In the genomic region with DNA sequence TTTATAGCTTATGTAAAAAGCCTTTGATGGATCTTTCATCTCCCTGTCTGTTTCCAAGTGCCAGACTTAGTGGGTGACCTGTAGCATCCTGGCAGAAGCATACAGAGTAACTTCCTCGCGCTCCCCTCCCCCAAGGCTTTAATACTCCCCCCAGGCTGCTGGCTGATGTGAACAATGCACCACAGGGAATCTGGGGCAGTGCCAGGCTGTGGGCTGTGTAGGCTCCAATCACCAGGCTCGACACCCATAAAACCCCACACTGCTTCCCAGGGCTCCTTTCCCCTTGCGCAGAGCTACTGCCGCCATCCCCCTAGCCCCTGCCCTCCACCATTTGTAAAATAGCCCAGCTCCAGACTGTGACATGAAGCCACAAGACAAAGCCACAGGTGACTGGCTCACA, we compare ENCODE assay signal across 10 mouse cellular contexts. TPM values are rescaled to one million over a fixed set of nuclear protein-coding genes. Genes with fewer than 3 reads are reported as not detected.
DNase-seq lines count a peak whose midpoint lies in the region; ATAC-seq lines count a peak whose summit lies in the region.
"Had no signal": no experiment of that assay in that cellular context is flagged by ENCODE, and none has a peak within 500 bp of the region (broad histone marks: within the 10 kb centered on the region; RNA-seq: fewer than 3 reads in every experiment).

No protein-coding gene starts in this region.

- H3K4me2 ChIP-seq in forebrain, embryonic 14.5 days (ENCODE audit: low read length), result no peak overlapping the region
- H3K4me2 ChIP-seq in neural tube, embryonic 14.5 days (ENCODE audit: low read depth, low read length), result no peak overlapping the region; the same call in 1 of the 2 replicates
- H3K4me2 ChIP-seq: heart, embryonic 13.5 days had no signal

- peaks cover 12% of the 10 kb centered on the region; the same call in 1 of the 2 replicates for H3K4me1 ChIP-seq in forebrain, embryonic 14.5 days (ENCODE audit: control insufficient read depth, insufficient read depth, low read length)
- peaks cover 6% of the 10 kb centered on the region for H3K4me1 ChIP-seq in neural tube, embryonic 14.5 days (ENCODE audit: control insufficient read depth, insufficient read depth, low read length)

- no peaks in the 10 kb centered on the region for H3K9me3 ChIP-seq in forebrain, embryonic 14.5 days (replicated peaks; ENCODE audit: control insufficient read depth, low read length)
- H3K9me3 ChIP-seq in neural tube, embryonic 14.5 days (ENCODE audit: control insufficient read depth, low read length), result no peaks in the 10 kb centered on the region
- H3K9me3 ChIP-seq: heart, embryonic 13.5 days had no signal

- WGBS in forebrain, embryonic 14.5 days, result 11% methylated on average over 5 of the region's 5 CpGs
- 12% methylated on average over 5 of the region's 5 CpGs for WGBS in neural tube, embryonic 14.5 days

- no peak overlapping the region for H3K27ac ChIP-seq in forebrain, embryonic 14.5 days (ENCODE audit: low read depth, low read length)
- no peak overlapping the region for H3K27ac ChIP-seq in neural tube, embryonic 14.5 days (ENCODE audit: low read depth, low read length)
- H3K27ac ChIP-seq: heart, embryonic 13.5 days had no signal

- peak; percentile 55 for ATAC-seq in forebrain, embryonic 14.5 days
- ATAC-seq in neural tube, embryonic 14.5 days (ENCODE audit: low read depth), result peak; percentile 58; the same call in 1 of the 2 replicates
- ATAC-seq in activated CD4-positive, CD25-positive, alpha-beta regulatory T cell, adult 4 months, result no peak

- no peak overlapping the region for H3K4me3 ChIP-seq in forebrain, embryonic 14.5 days (ENCODE audit: low read depth, low read length)
- H3K4me3 ChIP-seq in neural tube, embryonic 14.5 days (ENCODE audit: low read depth, low read length), result no peak overlapping the region
- H3K4me3 ChIP-seq: erythroblast, embryonic 14.5 days; heart, embryonic 13.5 days had no signal

- no peak overlapping the region for H3K9ac ChIP-seq in forebrain, embryonic 14.5 days (ENCODE audit: low read length)
- no peak overlapping the region for H3K9ac ChIP-seq in neural tube, embryonic 14.5 days (replicated peaks; ENCODE audit: low read depth, low read length)
- H3K9ac ChIP-seq: heart, embryonic 13.5 days had no signal

- DNase-seq in cerebellum, postnatal 10 days, result peak; percentile 68
- no peak for DNase-seq in cerebellum, adult 9-11 months
- peak; percentile 62 for DNase-seq in forebrain, embryonic 14.5 days (ENCODE audit: low spot score)
- peak; percentile 40 to 65 for DNase-seq in left cerebral cortex, adult 18-20 months (ENCODE audit: low spot score in 2 of 2)
- DNase-seq in urinary bladder, postnatal 25 days (ENCODE audit: low spot score), result no peak
- DNase-seq in thymus, postnatal 10 days (ENCODE audit: low spot score in 2 of 2), result no peak

- no peaks in the 10 kb centered on the region for H3K36me3 ChIP-seq in forebrain, embryonic 14.5 days (ENCODE audit: control insufficient read depth, insufficient read depth, low read length)
- no peaks in the 10 kb centered on the region for H3K36me3 ChIP-seq in neural tube, embryonic 14.5 days (ENCODE audit: control insufficient read depth, insufficient read depth, low read length)
- H3K36me3 ChIP-seq: heart, embryonic 13.5 days had no signal

- H3K27me3 ChIP-seq in forebrain, embryonic 14.5 days (replicated peaks; ENCODE audit: control insufficient read depth, insufficient read depth, low read length), result no peaks in the 10 kb centered on the region
- no peaks in the 10 kb centered on the region for H3K27me3 ChIP-seq in neural tube, embryonic 14.5 days (ENCODE audit: control insufficient read depth, insufficient read depth, low read length)

RNA-seq across cellular contexts. Expression of a gene that starts 9.4 kb away (rescaled TPM):
- polyA plus RNA-seq in forebrain, embryonic 14.5 days (2014; fragmentation: Nextera tagmentation; extraction: Ambion mirVana), result 2.3 and 2.4 TPM in 2 replicates
- under 1 TPM in 1 of 2 experiments, not detected in 1; 0.63 TPM for total RNA-seq in left cerebral cortex, adult 18-20 months (2021)
- polyA plus RNA-seq in neural tube, embryonic 14.5 days (2014; fragmentation: Nextera tagmentation; extraction: Ambion mirVana), result 1.7 TPM in 2 replicates
- not detected for polyA plus RNA-seq in activated CD4-positive, CD25-positive, alpha-beta regulatory T cell, adult 4 months (2017; shearing (Covaris generic))
- polyA plus RNA-seq: erythroblast, embryonic 14.5 days; heart, embryonic 13.5 days had no signal

RNA-seq across cellular contexts. Expression of a gene that starts 53.9 kb away (rescaled TPM):
- 20.4 and 30.1 TPM in 2 replicates for polyA plus RNA-seq in forebrain, embryonic 14.5 days (2014; fragmentation: Nextera tagmentation; extraction: Ambion mirVana)
- total RNA-seq in left cerebral cortex, adult 18-20 months (2021), result 100 to 1,000 TPM; 247 to 294 TPM
- polyA plus RNA-seq in neural tube, embryonic 14.5 days (2014; fragmentation: Nextera tagmentation; extraction: Ambion mirVana), result 35.3 and 36.9 TPM in 2 replicates
- polyA plus RNA-seq in activated CD4-positive, CD25-positive, alpha-beta regulatory T cell, adult 4 months (2017; shearing (Covaris generic)), result not detected

Comparison
In these comparisons a context has a peak if more than half of its experiments do, and no peak if none do; other contexts are left out.
1. DNase-seq: peak in cerebellum, postnatal 10 days (2 of 2), forebrain, embryonic 14.5 days (single experiment) and left cerebral cortex, adult 18-20 months (2 of 2); none in cerebellum, adult 9-11 months (single experiment), urinary bladder, postnatal 25 days (single experiment) and thymus, postnatal 10 days (0 of 2).
2. RNA of a gene that starts 53.9 kb away (polyA plus RNA-seq): 35.3 to 36.9 TPM in neural tube, embryonic 14.5 days and 20.4 to 30.1 TPM in forebrain, embryonic 14.5 days; not detected in activated CD4-positive, CD25-positive, alpha-beta regulatory T cell, adult 4 months; every median in the first group is over 10 times any median in the second.